Mouse (Mus musculus): ENCODE results near the gene Oas2. TPM values are rescaled to one million over a fixed set of nuclear protein-coding genes. Genes with fewer than 3 reads are reported as not detected.

The Oas2 gene
- polyA plus RNA-seq, 1 experiment, result not detected

GRCm38 (mm10) chr5:120694695-120695074, 55.0 kb downstream of the Oas2 start:
- peaks cover 86% of the 10 kb centered on the region for H3K27me3 ChIP-seq (ENCODE audit: control insufficient read depth, insufficient read depth, insufficient read length)
- no peaks in the 10 kb centered on the region for H3K79me3 ChIP-seq (ENCODE audit: low read depth)
- H3K36me3 ChIP-seq (ENCODE audit: control insufficient read depth, insufficient read depth), result no peaks in the 10 kb centered on the region
- H3ac ChIP-seq (ENCODE audit: control insufficient read depth, insufficient read length, low read depth), result no peak overlapping the region
- no peaks in the 10 kb centered on the region for H3K79me2 ChIP-seq (ENCODE audit: control insufficient read depth, insufficient read depth)
- TF ChIP-seq MYOD1 (IDR thresholded peaks at IDR 0.05; ENCODE audit: control insufficient read depth, insufficient read length, low read depth) (no peak), MAX (IDR thresholded peaks at IDR 0.05) (no peak), CEBPB (IDR thresholded peaks at IDR 0.05; ENCODE audit: low read depth) (no peak), USF1 (IDR thresholded peaks at IDR 0.05; ENCODE audit: low read depth) (no peak), CTCF (IDR thresholded peaks at IDR 0.05; ENCODE audit: control insufficient read depth, insufficient read depth, insufficient read length) (no peak), MYOG (IDR thresholded peaks at IDR 0.05; ENCODE audit: control insufficient read depth, extremely low read depth, insufficient read length) (no peak), FOSL1 (IDR thresholded peaks at IDR 0.05; ENCODE audit: insufficient read depth, low read length, poor library complexity, severe bottlenecking) (no peak)
- H3K4me3 ChIP-seq (ENCODE audit: insufficient read depth, poor library complexity, severe bottlenecking), result no peak overlapping the region

GRCm38 (mm10) chr5:120693931-120694694, 55.5 kb downstream of the Oas2 start:
- peaks cover 82% of the 10 kb centered on the region for H3K27me3 ChIP-seq (ENCODE audit: control insufficient read depth, insufficient read depth, insufficient read length)

GRCm38 (mm10) chr5:120692034-120692433, 57.6 kb downstream of the Oas2 start:
- Histone ChIP-seq H3ac (ENCODE audit: control insufficient read depth, insufficient read length, low read depth) (no peak overlapping the region), H3K4me3 (ENCODE audit: insufficient read depth, poor library complexity, severe bottlenecking) (no peak overlapping the region), H3K36me3 (ENCODE audit: control insufficient read depth, insufficient read depth) (no peaks in the 10 kb centered on the region), H3K79me3 (ENCODE audit: low read depth) (no peaks in the 10 kb centered on the region), H3K27me3 (ENCODE audit: control insufficient read depth, insufficient read depth, insufficient read length) (peaks cover 68% of the 10 kb centered on the region), H3K79me2 (ENCODE audit: control insufficient read depth, insufficient read depth) (no peaks in the 10 kb centered on the region)
- TF ChIP-seq MYOG (IDR thresholded peaks at IDR 0.05; ENCODE audit: control insufficient read depth, extremely low read depth, insufficient read length) (no peak), CTCF (IDR thresholded peaks at IDR 0.05; ENCODE audit: control insufficient read depth, insufficient read depth, insufficient read length) (no peak), FOSL1 (IDR thresholded peaks at IDR 0.05; ENCODE audit: insufficient read depth, low read length, poor library complexity, severe bottlenecking) (no peak), CEBPB (IDR thresholded peaks at IDR 0.05; ENCODE audit: low read depth) (no peak), MAX (IDR thresholded peaks at IDR 0.05) (no peak), MYOD1 (IDR thresholded peaks at IDR 0.05; ENCODE audit: control insufficient read depth, insufficient read length, low read depth) (no peak), USF1 (IDR thresholded peaks at IDR 0.05; ENCODE audit: low read depth) (no peak)

More at GRCm38 (mm10) chr5:120693931-120694694, 55.5 kb downstream of the Oas2 start:
- H3K36me3 ChIP-seq (ENCODE audit: control insufficient read depth, insufficient read depth), result no peaks in the 10 kb centered on the region
- H3ac ChIP-seq (ENCODE audit: control insufficient read depth, insufficient read length, low read depth), result no peak overlapping the region
- no peaks in the 10 kb centered on the region for H3K79me3 ChIP-seq (ENCODE audit: low read depth)
- TF ChIP-seq MYOD1 (IDR thresholded peaks at IDR 0.05; ENCODE audit: control insufficient read depth, insufficient read length, low read depth), result no peak
- TF ChIP-seq MYOG (IDR thresholded peaks at IDR 0.05; ENCODE audit: control insufficient read depth, extremely low read depth, insufficient read length), result no peak
- TF ChIP-seq CEBPB (IDR thresholded peaks at IDR 0.05; ENCODE audit: low read depth), result no peak
- no peak for TF ChIP-seq USF1 (IDR thresholded peaks at IDR 0.05; ENCODE audit: low read depth)
- no peak for TF ChIP-seq CTCF (IDR thresholded peaks at IDR 0.05; ENCODE audit: control insufficient read depth, insufficient read depth, insufficient read length)
- no peak for TF ChIP-seq MAX (IDR thresholded peaks at IDR 0.05)
- TF ChIP-seq FOSL1 (IDR thresholded peaks at IDR 0.05; ENCODE audit: insufficient read depth, low read length, poor library complexity, severe bottlenecking), result no peak
- no peak overlapping the region for H3K4me3 ChIP-seq (ENCODE audit: insufficient read depth, poor library complexity, severe bottlenecking)
- no peaks in the 10 kb centered on the region for H3K79me2 ChIP-seq (ENCODE audit: control insufficient read depth, insufficient read depth)

- H3K27me3 ChIP-seq (ENCODE audit: control insufficient read depth, insufficient read depth, insufficient read length), result peaks cover 71% of the 10 kb centered on the region
- H3K4me3 ChIP-seq (ENCODE audit: insufficient read depth, poor library complexity, severe bottlenecking), result no peak overlapping the region
- no peak overlapping the region for H3ac ChIP-seq (ENCODE audit: control insufficient read depth, insufficient read length, low read depth)
- TF ChIP-seq CEBPB (IDR thresholded peaks at IDR 0.05; ENCODE audit: low read depth) (no peak), USF1 (IDR thresholded peaks at IDR 0.05; ENCODE audit: low read depth) (no peak), MYOG (IDR thresholded peaks at IDR 0.05; ENCODE audit: control insufficient read depth, extremely low read depth, insufficient read length) (no peak), FOSL1 (IDR thresholded peaks at IDR 0.05; ENCODE audit: insufficient read depth, low read length, poor library complexity, severe bottlenecking) (no peak)
- H3K79me3 ChIP-seq (ENCODE audit: low read depth), result no peaks in the 10 kb centered on the region
- H3K79me2 ChIP-seq (ENCODE audit: control insufficient read depth, insufficient read depth), result no peaks in the 10 kb centered on the region
- H3K36me3 ChIP-seq (ENCODE audit: control insufficient read depth, insufficient read depth), result no peaks in the 10 kb centered on the region
Measured at GRCm38 (mm10) chr5:120690417-120690816, 59.2 kb downstream of the Oas2 start.

GRCm38 (mm10) chr5:120688434-120688833, 61.2 kb downstream of the Oas2 start:
- no peak for TF ChIP-seq MAX (IDR thresholded peaks at IDR 0.05)
- TF ChIP-seq MYOD1 (IDR thresholded peaks at IDR 0.05; ENCODE audit: control insufficient read depth, insufficient read length, low read depth), result no peak
- no peak for TF ChIP-seq CEBPB (IDR thresholded peaks at IDR 0.05; ENCODE audit: low read depth)
- TF ChIP-seq CTCF (IDR thresholded peaks at IDR 0.05; ENCODE audit: control insufficient read depth, insufficient read depth, insufficient read length), result no peak
- TF ChIP-seq USF1 (IDR thresholded peaks at IDR 0.05; ENCODE audit: low read depth), result no peak
- no peak for TF ChIP-seq MYOG (IDR thresholded peaks at IDR 0.05; ENCODE audit: control insufficient read depth, extremely low read depth, insufficient read length)
- TF ChIP-seq FOSL1 (IDR thresholded peaks at IDR 0.05; ENCODE audit: insufficient read depth, low read length, poor library complexity, severe bottlenecking), result no peak
- H3K79me3 ChIP-seq (ENCODE audit: low read depth), result no peaks in the 10 kb centered on the region
- no peaks in the 10 kb centered on the region for H3K36me3 ChIP-seq (ENCODE audit: control insufficient read depth, insufficient read depth)
- peaks cover 62% of the 10 kb centered on the region for H3K27me3 ChIP-seq (ENCODE audit: control insufficient read depth, insufficient read depth, insufficient read length)
- no peak overlapping the region for H3ac ChIP-seq (ENCODE audit: control insufficient read depth, insufficient read length, low read depth)
- no peak overlapping the region for H3K4me3 ChIP-seq (ENCODE audit: insufficient read depth, poor library complexity, severe bottlenecking)
- H3K79me2 ChIP-seq (ENCODE audit: control insufficient read depth, insufficient read depth), result no peaks in the 10 kb centered on the region

Data from C2C12 (cell line).